Mouse (Mus musculus) heart, embryonic 13.5 days (tissue): ENCODE data around the gene 1700057G04Rik. TPM values are rescaled to one million over a fixed set of nuclear protein-coding genes. Genes with fewer than 3 reads are reported as not detected.

Source experiments
- ATAC-seq: fragments of 200-750 bp; cut with Nextera tagmentation; 2 replicates; pipeline ENCODE4 v1.8.0; 2017; ENCODE audit warnings: moderate TSS enrichment; ENCODE audit not compliant: insufficient number of reproducible peaks, low FRiP score, low TSS enrichment; ENCODE audit errors: extremely low read depth
- H3K27ac ChIP-seq: fragments of 300-500 bp; sonication (generic); replicated peaks from 2 replicates; pipeline ENCODE4 v1.5.1; 2015; ENCODE audit warnings: moderate library complexity, mild to moderate bottlenecking, inconsistent platforms
- H3K27me3 ChIP-seq: fragments of 300-500 bp; sonication (generic); replicated peaks from 2 replicates; pipeline ENCODE4 v1.6.1; 2015; ENCODE audit warnings: mild to moderate bottlenecking, inconsistent platforms
- H3K36me3 ChIP-seq: fragments of 300-500 bp; sonication (generic); 2 replicates; pipeline ENCODE4 v1.6.1; 2015; ENCODE audit warnings: mild to moderate bottlenecking, inconsistent platforms
- H3K4me1 ChIP-seq: fragments of 300-500 bp; sonication (generic); 2 replicates; pipeline ENCODE4 v1.6.1; 2015; ENCODE audit warnings: inconsistent platforms
- H3K4me2 ChIP-seq: fragments of 300-500 bp; sonication (generic); 2 replicates; pipeline ENCODE4 v1.6.1; 2015; ENCODE audit warnings: inconsistent platforms, mild to moderate bottlenecking, moderate library complexity
- H3K4me3 ChIP-seq: fragments of 300-500 bp; sonication (generic); 2 replicates; pipeline ENCODE4 v1.5.1; 2015; ENCODE audit warnings: moderate library complexity, mild to moderate bottlenecking, inconsistent platforms
- H3K9ac ChIP-seq: fragments of 300-500 bp; sonication (generic); 2 replicates; pipeline ENCODE4 v1.6.1; 2015; ENCODE audit warnings: inconsistent platforms, mild to moderate bottlenecking, moderate library complexity
- H3K9me3 ChIP-seq: fragments of 300-500 bp; sonication (generic); 2 replicates; pipeline ENCODE4 v1.6.1; 2016; ENCODE audit warnings: inconsistent platforms
- WGBS: fragments of 180-500 bp; shearing (Covaris S2); methylation state at CpG from one replicate; pipeline ENCODE4 v1.1.7; 2015; ENCODE audit warnings: mixed read lengths; 5-methylcytosine and 5-hydroxymethylcytosine counted together
- microRNA-seq: library from miRNA; unstranded; fragments of <30 nt; microRNA quantifications from one replicate; pipeline ENCODE4, GENCODE M21; 2016
- polyA plus RNA-seq: library from polyadenylated mRNA; unstranded; fragments of >200 nt; fragmentation: Nextera tagmentation; extraction: Ambion mirVana; gene quantifications from 2 replicates; pipeline ENCODE4 v1.2.1, GENCODE M21; 2015

Gene 1700057G04Rik
- polyA plus RNA-seq, 1 experiment from 2014 or later: not detected

- WGBS: 71% methylated on average over 1 of the region's 1 CpGs
- Histone ChIP-seq H3K9me3 (no peaks in the 10 kb centered on the region), H3K27me3 (no peaks in the 10 kb centered on the region), H3K9ac (no peak overlapping the region), H3K36me3 (no peaks in the 10 kb centered on the region), H3K4me1 (no peaks in the 10 kb centered on the region), H3K4me2 (no peak overlapping the region), H3K27ac (no peak overlapping the region), H3K4me3 (no peak overlapping the region)
- no peak for ATAC-seq
Observed at GRCm38 (mm10) chr9:92387404-92387803, 78.2 kb downstream of the 1700057G04Rik start.

DNA sequence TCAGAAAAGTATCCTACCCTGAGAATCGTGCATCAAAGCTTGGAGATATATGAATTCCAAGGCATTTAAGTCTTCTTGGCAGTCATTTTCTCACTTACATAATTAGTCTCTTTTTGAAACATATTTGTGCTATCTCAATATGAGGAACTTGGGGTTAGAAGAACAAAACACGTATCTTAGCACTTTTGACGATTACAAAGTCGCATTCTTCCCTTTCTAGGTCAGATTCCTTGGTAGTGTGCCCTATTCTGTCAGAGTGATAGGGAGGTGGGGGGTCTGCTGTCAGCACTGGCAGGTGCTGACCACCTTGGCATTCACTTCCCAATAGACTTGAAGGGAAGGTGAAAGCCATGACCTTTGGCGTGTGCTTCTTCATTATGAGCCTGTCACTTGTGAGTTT lies 93.5 kb downstream of the 1700057G04Rik start:
- Histone ChIP-seq H3K4me1 (no peaks in the 10 kb centered on the region), H3K4me2 (no peak overlapping the region), H3K36me3 (no peaks in the 10 kb centered on the region), H3K9me3 (0 out of 2 replicates have a peak, but pooled peaks cover 4% of the 10 kb centered on the region), H3K27ac (no peak overlapping the region), H3K27me3 (no peaks in the 10 kb centered on the region), H3K9ac (no peak overlapping the region), H3K4me3 (no peak overlapping the region)
- ATAC-seq: no peak
- WGBS: 53% methylated on average over 5 of the region's 5 CpGs

Small RNA genes lying within 50 kb of the gene (microRNA-seq; reads per million reads assigned to microRNA genes)
- not detected for gene Mir6386

Other genes with a start within 250 kb of the 1700057G04Rik start
- gene Plscr5, start 116.4 kb upstream of the 1700057G04Rik start, polyA plus RNA-seq: not detected in 2 replicates
- 31.7 and 32.3 TPM in 2 replicates for gene Plscr1, start 59.6 kb upstream of the 1700057G04Rik start, polyA plus RNA-seq
- 7.2 and 8.5 TPM in 2 replicates for gene Plscr2, start 33.8 kb upstream of the 1700057G04Rik start, polyA plus RNA-seq
- 3.9 and 4.7 TPM in 2 replicates for gene Plscr4, start 148.0 kb downstream of the 1700057G04Rik start, polyA plus RNA-seq
- 30.1 and 30.4 TPM in 2 replicates for gene Plod2, start 232.8 kb downstream of the 1700057G04Rik start, polyA plus RNA-seq